Mouse (Mus musculus): ENCODE data around the gene Vwce.

GRCm38 (mm10) chr19:10703470-10703869 lies 69.5 kb downstream of the Vwce start:
- TF ChIP-seq TAL1 (IDR thresholded peaks at IDR 0.05; ENCODE audit: low read length) (no peak), GATA1 (IDR thresholded peaks at IDR 0.05; ENCODE audit: low read length) (no peak)
